Mouse (Mus musculus) liver, embryonic 11.5 days (tissue): ENCODE measurements around the gene Elovl7. TPM values are rescaled to one million over a fixed set of nuclear protein-coding genes. Genes with fewer than 3 reads are reported as not detected.

Experiments
- ATAC-seq: fragments of 200-750 bp; cut with Nextera tagmentation; replicated peaks from 2 replicates; pipeline ENCODE4 v1.8.0; 2017; ENCODE audit warnings: moderate number of reproducible peaks, mild to moderate bottlenecking, moderate TSS enrichment, moderate library complexity; ENCODE audit not compliant: low FRiP score
- DNase-seq: peaks from one replicate; pipeline ENCODE4 v3.0.0-alpha.2; 2017; ENCODE audit warnings: low spot score
- H3K27ac ChIP-seq: fragments of 300-500 bp; sonication (generic); 2 replicates; pipeline ENCODE4 v1.5.1; 2014; ENCODE audit warnings: mild to moderate bottlenecking, low read depth, low read length, control low read depth
- H3K27me3 ChIP-seq: fragments of 300-500 bp; sonication (generic); replicated peaks from 2 replicates; pipeline ENCODE4 v1.6.1; 2014; ENCODE audit warnings: low read length, mixed read lengths; ENCODE audit not compliant: control insufficient read depth, insufficient read depth
- H3K36me3 ChIP-seq: fragments of 300-500 bp; sonication (generic); 2 replicates; pipeline ENCODE4 v1.6.1; 2014; ENCODE audit warnings: mild to moderate bottlenecking, low read length, moderate library complexity, mixed read lengths; ENCODE audit not compliant: control insufficient read depth, insufficient read depth
- H3K4me1 ChIP-seq: fragments of 300-500 bp; sonication (generic); replicated peaks from 2 replicates; pipeline ENCODE4 v1.6.1; 2014; ENCODE audit warnings: low read length, mixed read lengths; ENCODE audit not compliant: control insufficient read depth, insufficient read depth
- H3K4me2 ChIP-seq: fragments of 300-500 bp; sonication (generic); 2 replicates; pipeline ENCODE4 v1.6.1; 2014; ENCODE audit warnings: mild to moderate bottlenecking, control low read depth, moderate library complexity
- H3K4me3 ChIP-seq: fragments of 300-500 bp; sonication (generic); 2 replicates; pipeline ENCODE4 v1.5.1; 2014; ENCODE audit warnings: low read depth, low read length, control low read depth
- H3K9ac ChIP-seq: fragments of 300-500 bp; sonication (generic); 2 replicates; pipeline ENCODE4 v1.6.1; 2014; ENCODE audit warnings: low read depth, low read length, control low read depth
- H3K9me3 ChIP-seq: fragments of 300-500 bp; sonication (generic); 2 replicates; pipeline ENCODE4 v1.6.1; 2016; ENCODE audit warnings: low read length, inconsistent platforms, mixed read lengths; ENCODE audit not compliant: control insufficient read depth
- WGBS: fragments of 180-500 bp; shearing (Covaris S2); extraction: QIAGEN DNeasy Blood & Tissue Kit; methylation state at CpG from one replicate; pipeline ENCODE4 v1.1.7; 2014; 5-methylcytosine and 5-hydroxymethylcytosine counted together
- polyA plus RNA-seq: library from polyadenylated mRNA; unstranded; fragments of >200 nt; fragmentation: Nextera tagmentation; extraction: Ambion mirVana; gene quantifications from 2 replicates; pipeline ENCODE4 v1.2.1, GENCODE M21; 2014

Gene Elovl7
- polyA plus RNA-seq, 1 experiment from 2014 or later, result 3.4 TPM

DNA sequence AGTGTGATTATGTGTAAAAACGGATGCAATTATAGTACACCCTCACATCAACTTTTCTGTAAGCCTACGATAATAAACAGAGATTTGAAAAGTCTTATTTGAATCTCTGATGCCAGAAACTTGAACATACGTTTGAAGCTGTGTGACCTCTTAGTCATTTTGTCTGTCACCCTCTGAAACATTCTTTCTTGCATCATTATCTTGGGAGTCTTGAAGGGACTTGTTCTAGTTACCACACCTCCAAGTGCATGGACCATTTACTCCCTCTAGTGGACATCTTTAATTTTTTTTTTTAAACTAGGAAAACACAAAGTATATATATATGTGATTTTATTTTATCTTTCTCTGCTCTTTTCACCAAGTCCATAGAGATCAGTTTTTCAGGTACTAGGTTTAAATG is 115.5 kb downstream of the Elovl7 start:
- no peak for DNase-seq
- peak; percentile 15; the same call in 1 of the 2 replicates for ATAC-seq
- no peaks in the 10 kb centered on the region for H3K36me3 ChIP-seq
- H3K9me3 ChIP-seq, result no peaks in the 10 kb centered on the region
- no peak overlapping the region for H3K9ac ChIP-seq
- no peaks in the 10 kb centered on the region for H3K27me3 ChIP-seq
- no peak overlapping the region for H3K4me2 ChIP-seq
- WGBS, result 72% methylated on average over 3 of the region's 3 CpGs
- no peak overlapping the region for H3K27ac ChIP-seq
- H3K4me1 ChIP-seq, result no peaks in the 10 kb centered on the region
- no peak overlapping the region for H3K4me3 ChIP-seq

Other genes with a start within 250 kb of the Elovl7 start
- gene Smim15, start 170.0 kb upstream of the Elovl7 start, polyA plus RNA-seq, result 48.0 and 55.0 TPM in 2 replicates
- 76.5 and 88.3 TPM in 2 replicates for gene Ndufaf2, start 55.8 kb upstream of the Elovl7 start, polyA plus RNA-seq
- 19.6 and 21.0 TPM in 2 replicates for gene Ercc8, start 55.7 kb upstream of the Elovl7 start, polyA plus RNA-seq
- gene Depdc1b, start 101.9 kb downstream of the Elovl7 start, polyA plus RNA-seq, result 13.5 and 14.9 TPM in 2 replicates
- 19.0 and 20.3 TPM in 2 replicates for gene Pde4d, start 235.5 kb downstream of the Elovl7 start, polyA plus RNA-seq